Mouse (Mus musculus) ES-E14 (cell line): ENCODE data around the gene Shld1. TPM values are rescaled to one million over a fixed set of nuclear protein-coding genes. Genes with fewer than 3 reads are reported as not detected.

Experiments
- DNase-seq: peaks from one replicate; pipeline ENCODE4 v3.0.0-alpha.2; 2013; ENCODE audit warnings: low read depth, low spot score
- H3K27ac ChIP-seq: 2 replicates; pipeline ENCODE4 v1.5.1; 2012; ENCODE audit warnings: low read depth, mild to moderate bottlenecking, low read length, moderate library complexity, mixed read lengths; ENCODE audit not compliant: poor library complexity, insufficient read depth, severe bottlenecking
- H3K36me3 ChIP-seq: 2 replicates; pipeline ENCODE4 v1.6.1; 2012; ENCODE audit warnings: mild to moderate bottlenecking, low read length, moderate library complexity, mixed read lengths; ENCODE audit not compliant: control insufficient read depth, poor library complexity, insufficient read depth, severe bottlenecking
- H3K4me1 ChIP-seq, 2 experiments: fragments of 150-350 bp in 1 of 2; sonication (generic) in 1 of 2; 2 replicates each; pipeline ENCODE4 v1.6.1; 2012; ENCODE audit warnings: low read length in 2 of 2, mild to moderate bottlenecking in 1 of 2, mixed read lengths in 1 of 2; ENCODE audit not compliant: control insufficient read depth in 2 of 2, insufficient read depth in 2 of 2, poor library complexity in 1 of 2
- H3K4me3 ChIP-seq, 2 experiments: fragments of 150-350 bp in 1 of 2; sonication (generic) in 1 of 2; 2 replicates each; pipeline ENCODE4 v1.5.1; 2012; ENCODE audit warnings: low read length in 2 of 2, low read depth in 1 of 2, mild to moderate bottlenecking in 1 of 2, mixed read lengths in 1 of 2; ENCODE audit not compliant: insufficient read depth in 1 of 2, poor library complexity in 1 of 2, severe bottlenecking in 1 of 2
- H3K9ac ChIP-seq: 2 replicates; pipeline ENCODE4 v1.6.1; 2012; ENCODE audit warnings: low read depth, mild to moderate bottlenecking, low read length, mixed read lengths; ENCODE audit not compliant: poor library complexity, insufficient read depth, severe bottlenecking
- H3K9me3 ChIP-seq: fragments of 150-350 bp; sonication (generic); 2 replicates; pipeline ENCODE4 v1.6.1; 2012; ENCODE audit warnings: low read depth, mild to moderate bottlenecking, low read length; ENCODE audit not compliant: control insufficient read depth, insufficient read depth
- CHD2 ChIP-seq: IDR thresholded peaks from 2 replicates; pipeline ENCODE4 v1.6.1; 2014; ENCODE audit warnings: mild to moderate bottlenecking, low read depth, low read length, inconsistent platforms
- HCFC1 ChIP-seq: IDR thresholded peaks from 2 replicates; pipeline ENCODE4 v1.6.1; 2012; ENCODE audit warnings: low read length, inconsistent platforms, borderline replicate concordance; ENCODE audit not compliant: insufficient read depth
- MAFK ChIP-seq: IDR thresholded peaks from 2 replicates; pipeline ENCODE4 v1.6.1; 2014; ENCODE audit warnings: mild to moderate bottlenecking, low read depth, low read length, inconsistent platforms; ENCODE audit not compliant: insufficient read depth
- ZC3H11A ChIP-seq: IDR thresholded peaks from 2 replicates; pipeline ENCODE4 v1.6.1; 2012; ENCODE audit warnings: low read depth, mild to moderate bottlenecking, inconsistent platforms, low read length, borderline replicate concordance
- ZNF384 ChIP-seq: IDR thresholded peaks from 2 replicates; pipeline ENCODE4 v1.6.1; 2012; ENCODE audit warnings: low read depth, low read length, inconsistent platforms
- in situ Hi-C, 2 experiments: fragments of 600-800 bp; cut with MboI; formaldehyde crosslinking; loops; one replicate each; pipeline ENCODE4 v1.15.1; 2025; ENCODE audit warnings: low sequenced_read_pairs in 2 of 2, inconsistent platforms in 1 of 2; ENCODE audit not compliant: unreplicated experiment in 2 of 2
- total RNA-seq: library from RNA; depleted of rRNA; stranded (reverse); fragments of 300-350 nt; gene quantifications from 2 replicates; pipeline ENCODE4 v1.2.3, GENCODE M21; 2012

Shld1 gene
- total RNA-seq, 1 experiment: 9.2 TPM

DNA sequence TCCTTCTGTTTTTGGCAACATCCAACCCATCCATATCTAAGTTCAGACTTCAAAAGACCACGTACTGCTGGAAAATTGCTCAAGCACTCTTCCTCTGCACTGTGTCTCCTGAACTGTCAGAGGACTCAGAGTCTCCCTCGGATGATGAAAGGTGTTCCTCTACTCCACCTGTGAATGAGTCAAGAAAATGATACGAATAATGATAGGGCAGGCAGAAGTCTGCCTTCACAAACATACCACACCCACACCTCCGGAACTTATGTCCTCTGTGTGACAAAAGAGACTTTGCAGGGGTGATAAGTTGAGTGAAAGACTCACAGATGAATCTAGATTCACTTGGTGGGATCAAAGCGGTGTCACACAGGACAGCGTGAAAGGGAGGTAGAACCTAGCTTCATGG is 17.6 kb upstream of the Shld1 start:
- H3K9ac ChIP-seq: no peak overlapping the region
- TF ChIP-seq MAFK: no peak
- in situ Hi-C loops: no loop called here
- H3K36me3 ChIP-seq: no peaks in the 10 kb centered on the region
- DNase-seq: no peak
- H3K9me3 ChIP-seq: no peaks in the 10 kb centered on the region
- H3K4me1 ChIP-seq: no peaks in the 10 kb centered on the region
- no peak overlapping the region for H3K4me3 ChIP-seq
- H3K27ac ChIP-seq: no peak overlapping the region

DNA sequence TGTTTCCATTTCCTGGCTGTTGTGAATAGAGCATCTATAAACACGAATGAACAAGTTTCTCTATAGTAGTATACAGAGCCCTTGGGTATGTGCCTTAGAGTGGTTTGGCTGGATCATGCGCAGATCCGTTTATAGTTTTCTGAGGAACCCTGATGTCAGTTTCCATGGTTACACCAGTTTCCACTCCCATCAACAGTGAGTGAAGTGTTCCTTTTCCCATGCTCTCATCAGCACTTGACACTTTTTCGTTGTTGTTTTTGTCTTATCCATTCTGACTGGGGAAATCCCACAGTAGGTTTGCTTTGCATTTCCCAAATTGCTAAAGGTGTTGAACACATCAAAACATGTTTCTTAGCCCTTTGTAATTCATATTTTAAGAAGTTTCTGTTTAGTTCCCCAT is 16.4 kb upstream of the Shld1 start:
- TF ChIP-seq ZC3H11A (no peak), HCFC1 (no peak), MAFK (no peak), ZNF384 (no peak), CHD2 (no peak)
- no peak overlapping the region for H3K27ac ChIP-seq

DNA sequence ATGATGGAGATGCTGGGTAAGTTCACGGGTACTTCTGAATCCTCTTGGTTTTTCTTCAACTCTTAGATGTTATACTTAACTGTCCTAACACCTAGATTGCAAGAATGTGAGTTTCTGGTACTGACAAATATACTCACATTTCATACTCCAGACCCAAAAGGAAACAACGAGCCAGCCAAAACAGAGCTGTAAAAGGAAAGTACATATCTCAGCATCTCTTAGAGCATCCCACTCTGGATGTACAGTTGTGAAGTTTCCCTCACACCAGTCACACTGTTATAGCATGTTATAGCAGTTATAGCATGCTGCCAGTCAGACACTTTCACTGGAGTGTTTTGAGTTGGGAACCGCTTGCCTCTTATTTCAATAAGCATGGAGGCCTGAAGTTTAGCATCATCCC is 14.6 kb upstream of the Shld1 start:
- DNase-seq: no peak
- in situ Hi-C loops: no loop called here
- H3K36me3 ChIP-seq: no peaks in the 10 kb centered on the region
- TF ChIP-seq ZC3H11A (no peak), ZNF384 (no peak), HCFC1 (no peak), CHD2 (no peak), MAFK (no peak)
- H3K4me3 ChIP-seq: no peak overlapping the region
- no peak overlapping the region for H3K9ac ChIP-seq
- no peaks in the 10 kb centered on the region; a peak in 1 of 4 replicates for H3K4me1 ChIP-seq
- no peak overlapping the region for H3K27ac ChIP-seq
- H3K9me3 ChIP-seq: no peaks in the 10 kb centered on the region

More for the DNA sequence above, 16.4 kb upstream of the Shld1 start:
- Histone ChIP-seq H3K9me3 (no peaks in the 10 kb centered on the region), H3K36me3 (no peaks in the 10 kb centered on the region), H3K9ac (no peak overlapping the region), H3K4me1 (no peaks in the 10 kb centered on the region), H3K4me3 (no peak overlapping the region)
- in situ Hi-C loops: no loop called here
- DNase-seq: no peak

DNA sequence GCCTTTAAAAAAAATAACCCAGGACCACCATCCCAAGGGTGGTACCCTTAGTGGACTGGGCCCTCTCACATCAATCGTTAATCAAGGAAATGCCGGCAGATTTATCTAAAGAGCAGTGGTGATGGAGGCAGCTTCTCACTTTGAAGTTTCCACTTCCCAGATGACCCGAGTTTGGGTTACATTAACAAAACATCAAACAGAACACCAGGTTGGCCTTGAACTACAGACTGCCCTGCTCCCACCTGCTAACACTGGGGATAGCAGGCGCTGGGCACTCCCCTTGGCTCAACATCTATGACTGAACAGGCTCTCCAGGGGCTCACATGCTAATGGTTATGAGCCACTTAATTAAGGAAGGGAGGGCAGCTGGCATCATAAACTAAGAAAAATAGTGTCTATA is 10.6 kb upstream of the Shld1 start:
- no peak overlapping the region for H3K27ac ChIP-seq
- H3K4me1 ChIP-seq: no peaks in the 10 kb centered on the region; a peak in 1 of 4 replicates
- no peak for DNase-seq
- H3K36me3 ChIP-seq: no peaks in the 10 kb centered on the region
- H3K4me3 ChIP-seq: no peak overlapping the region
- H3K9me3 ChIP-seq: no peaks in the 10 kb centered on the region
- TF ChIP-seq MAFK (no peak), ZNF384 (no peak), ZC3H11A (no peak), HCFC1 (no peak), CHD2 (no peak)
- in situ Hi-C loops: no loop called here
- H3K9ac ChIP-seq: no peak overlapping the region

DNA sequence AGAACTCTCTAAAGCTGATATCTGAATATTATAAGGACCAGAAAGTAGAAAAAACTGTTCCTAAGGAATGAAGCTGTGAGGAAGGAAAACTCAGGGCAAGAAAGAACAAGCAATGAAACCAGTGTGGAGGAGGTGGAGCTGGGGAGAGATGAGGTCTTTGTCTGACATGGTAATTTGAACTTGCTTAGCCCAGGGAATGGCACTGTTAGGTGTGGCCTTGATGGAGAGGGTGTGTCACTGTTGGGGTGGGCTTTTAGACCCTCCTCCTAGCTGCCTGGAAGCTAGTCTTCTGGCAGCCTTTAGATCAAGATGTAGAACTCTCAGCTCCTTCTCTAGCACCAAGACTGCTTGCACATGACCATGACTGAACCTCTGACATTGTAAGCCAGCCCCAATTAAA is 1.7 kb upstream of the Shld1 start:
- DNase-seq: no peak
- Histone ChIP-seq H3K27ac (peak overlapping the region; percentile 22; the same call in 1 of the 2 replicates), H3K9me3 (no peaks in the 10 kb centered on the region), H3K36me3 (no peaks in the 10 kb centered on the region), H3K9ac (no peak overlapping the region), H3K4me3 (peak overlapping the region in 1 of 2 experiments; percentile 46; a peak in 1 of 4 replicates), H3K4me1 (peaks cover 9 to 11% of the 10 kb centered on the region in 2 experiments; a peak in 2 of 4 replicates)
- no peak for TF ChIP-seq HCFC1
- no peak for TF ChIP-seq ZNF384
- no peak for TF ChIP-seq ZC3H11A
- no peak for TF ChIP-seq CHD2
- no peak for TF ChIP-seq MAFK
- in situ Hi-C loops: no loop called here
